Mouse (Mus musculus): Measurements from ENCODE around the gene Xpo5.

Gene Xpo5

GRCm38 (mm10) chr17:46202421-46203071 lies at the start of gene Xpo5, which contains the start of gene Polh:
Gene Xpo5, plus strand, starts transcription at chr17:46202782.
Gene Polh, minus strand, starts transcription at chr17:46202645.
- peak; percentile 89 to 93 for DNase-seq (ENCODE audit: low spot score in 2 of 2)

GRCm38 (mm10) chr17:46152847-46153782 lies 49.5 kb upstream of the Xpo5 start, which contains the start of gene Mad2l1bp:
Gene Mad2l1bp, minus strand, starts transcription at chr17:46153553.
- DNase-seq (ENCODE audit: low spot score in 2 of 2) = peak; percentile 75 to 87

GRCm38 (mm10) chr17:46154336-46154735 lies 48.2 kb upstream of the Xpo5 start:
- no peak for DNase-seq (ENCODE audit: low spot score in 2 of 2)

GRCm38 (mm10) chr17:46156680-46157079 lies 45.9 kb upstream of the Xpo5 start:
- no peak for DNase-seq (ENCODE audit: low spot score in 2 of 2)

- no peak for DNase-seq (ENCODE audit: low spot score in 2 of 2)
Observed at GRCm38 (mm10) chr17:46157131-46157530, 45.5 kb upstream of the Xpo5 start.

- DNase-seq (ENCODE audit: low spot score in 2 of 2) = no peak
Observed at GRCm38 (mm10) chr17:46159236-46159635, 43.3 kb upstream of the Xpo5 start.

GRCm38 (mm10) chr17:46160090-46160662 lies 42.4 kb upstream of the Xpo5 start:
- DNase-seq (ENCODE audit: low spot score in 2 of 2) = peak; percentile 91 to 92

- peak; percentile 85 to 94 for DNase-seq (ENCODE audit: low spot score in 2 of 2)
Observed at GRCm38 (mm10) chr17:46160686-46161085, 41.9 kb upstream of the Xpo5 start, which contains the start of gene Gtpbp2. Gene Gtpbp2, plus strand, starts transcription at chr17:46161032.

GRCm38 (mm10) chr17:46161179-46161578 lies 41.4 kb upstream of the Xpo5 start:
- DNase-seq (ENCODE audit: low spot score in 2 of 2) = no peak

- no peak for DNase-seq (ENCODE audit: low spot score in 2 of 2)
Observed at GRCm38 (mm10) chr17:46161710-46162109, 40.9 kb upstream of the Xpo5 start.

- DNase-seq (ENCODE audit: low spot score in 2 of 2) = no peak
Observed at GRCm38 (mm10) chr17:46162551-46162950, 40.0 kb upstream of the Xpo5 start.

- no peak for DNase-seq (ENCODE audit: low spot score in 2 of 2)
Observed at GRCm38 (mm10) chr17:46162951-46163421, 39.6 kb upstream of the Xpo5 start.

GRCm38 (mm10) chr17:46164301-46164700 lies 38.3 kb upstream of the Xpo5 start:
- DNase-seq (ENCODE audit: low spot score in 2 of 2) = no peak

- DNase-seq (ENCODE audit: low spot score in 2 of 2) = no peak
Observed at GRCm38 (mm10) chr17:46164791-46165190, 37.8 kb upstream of the Xpo5 start.

GRCm38 (mm10) chr17:46165460-46165859 lies 37.1 kb upstream of the Xpo5 start:
- DNase-seq (ENCODE audit: low spot score in 2 of 2) = no peak

GRCm38 (mm10) chr17:46166270-46166669 lies 36.3 kb upstream of the Xpo5 start:
- DNase-seq (ENCODE audit: low spot score in 2 of 2) = no peak

GRCm38 (mm10) chr17:46167014-46167413 lies 35.6 kb upstream of the Xpo5 start:
- DNase-seq (ENCODE audit: low spot score in 2 of 2) = no peak

GRCm38 (mm10) chr17:46168318-46168717 lies 34.3 kb upstream of the Xpo5 start:
- DNase-seq (ENCODE audit: low spot score in 2 of 2) = no peak

GRCm38 (mm10) chr17:46168768-46169167 lies 33.8 kb upstream of the Xpo5 start:
- DNase-seq (ENCODE audit: low spot score in 2 of 2) = no peak

- no peak for DNase-seq (ENCODE audit: low spot score in 2 of 2)
Observed at GRCm38 (mm10) chr17:46170538-46170937, 32.0 kb upstream of the Xpo5 start.

GRCm38 (mm10) chr17:46182273-46182672 lies 20.3 kb upstream of the Xpo5 start:
- DNase-seq (ENCODE audit: low spot score in 2 of 2) = no peak

- DNase-seq (ENCODE audit: low spot score in 2 of 2) = no peak
Observed at GRCm38 (mm10) chr17:46188829-46189228, 13.8 kb upstream of the Xpo5 start.

Data from urinary bladder, postnatal 36 days (tissue).